Mouse (Mus musculus) adrenal gland, postnatal 4 days (tissue): ENCODE data around the gene Gli3. TPM values are rescaled to one million over a fixed set of nuclear protein-coding genes. Genes with fewer than 3 reads are reported as not detected.
A peak's percentile ranks its signal among the peaks of the same experiment; 100 is the strongest.

Experiments
- DNase-seq, 2 experiments: peaks; one replicate each; pipeline ENCODE4 v3.0.0; 2021 to 2022; ENCODE audit warnings: low spot score in 2 of 2, mixed read lengths in 2 of 2
- long read RNA-seq, 2 experiments: library from polyadenylated mRNA; stranded (forward); transcript quantifications; one replicate each; pipeline ENCODE4 v2.0.0; 2021
- total RNA-seq, 2 experiments: library from RNA; stranded (reverse); gene quantifications; 2 replicates each; pipeline ENCODE4 v1.2.3; 2021

Gli3 gene
- total RNA-seq, result 10 to 100 TPM; 22.9 to 23.7 TPM
- long read RNA-seq, experiment 1, result 0 reads
- long read RNA-seq, experiment 2, partial matches to known transcripts, result 1 of 5 reads
- long read RNA-seq, experiment 2, other reads (novel, unspliced or antisense), result 4 of 5 reads

- DNase-seq, result peak; percentile 60 to 68
These were observed at the start of gene Gli3 for GRCm38 (mm10) chr13:15462830-15463491. Gene Gli3, plus strand, starts transcription at chr13:15463235.

- no peak for DNase-seq
These were observed 41.8 kb upstream of the Gli3 start for GRCm38 (mm10) chr13:15421182-15421750.

GRCm38 (mm10) chr13:15442002-15442401 lies 21.0 kb upstream of the Gli3 start:
- no peak for DNase-seq

- DNase-seq, result no peak
These were observed 18.7 kb upstream of the Gli3 start for GRCm38 (mm10) chr13:15444312-15444711.

- DNase-seq, result no peak
These were observed 17.4 kb upstream of the Gli3 start for GRCm38 (mm10) chr13:15445591-15445990.

GRCm38 (mm10) chr13:15446004-15446403 lies 17.0 kb upstream of the Gli3 start:
- DNase-seq, result no peak

GRCm38 (mm10) chr13:15446782-15447564 lies 16.1 kb upstream of the Gli3 start:
- no peak for DNase-seq

- no peak for DNase-seq
These were observed 12.1 kb upstream of the Gli3 start for GRCm38 (mm10) chr13:15450941-15451340.

- DNase-seq, result no peak
These were observed 5.2 kb upstream of the Gli3 start for GRCm38 (mm10) chr13:15457841-15458240.

- DNase-seq, result no peak
These were observed 1.1 kb upstream of the Gli3 start for GRCm38 (mm10) chr13:15461926-15462325.

- peak; percentile 38 to 45 for DNase-seq
These were observed 551 bp downstream of the Gli3 start for GRCm38 (mm10) chr13:15463492-15464080.

GRCm38 (mm10) chr13:15464081-15464526 lies 1.1 kb downstream of the Gli3 start:
- DNase-seq, result peak; percentile 13 to 16

GRCm38 (mm10) chr13:15464741-15465250 lies 1.8 kb downstream of the Gli3 start:
- no peak for DNase-seq

- no peak for DNase-seq
These were observed 3.5 kb downstream of the Gli3 start for GRCm38 (mm10) chr13:15466496-15466895.

GRCm38 (mm10) chr13:15467409-15467808 lies 4.4 kb downstream of the Gli3 start:
- no peak for DNase-seq

GRCm38 (mm10) chr13:15468421-15468820 lies 5.4 kb downstream of the Gli3 start:
- DNase-seq, result no peak

GRCm38 (mm10) chr13:15470056-15470455 lies 7.0 kb downstream of the Gli3 start:
- no peak for DNase-seq

- no peak for DNase-seq
These were observed 9.7 kb downstream of the Gli3 start for GRCm38 (mm10) chr13:15472712-15473111.

- DNase-seq, result no peak
These were observed 11.4 kb downstream of the Gli3 start for GRCm38 (mm10) chr13:15474393-15474792.

- DNase-seq, result no peak
These were observed 23.2 kb downstream of the Gli3 start for GRCm38 (mm10) chr13:15486033-15486891.
